Mouse (Mus musculus) midbrain, postnatal 0 days (tissue): ENCODE data around the gene Ift43. TPM values are rescaled to one million over a fixed set of nuclear protein-coding genes. Genes with fewer than 3 reads are reported as not detected.

Source experiments
- ATAC-seq: fragments of 200-750 bp; cut with Nextera tagmentation; 2 replicates; pipeline ENCODE4 v1.8.0; 2017; ENCODE audit warnings: moderate number of reproducible peaks, mild to moderate bottlenecking, moderate TSS enrichment, moderate library complexity; ENCODE audit not compliant: low FRiP score
- DNase-seq: peaks from one replicate; pipeline ENCODE4 v3.0.0-alpha.2; 2015; ENCODE audit warnings: low spot score
- H3K27ac ChIP-seq: fragments of 300-500 bp; sonication (generic); 2 replicates; pipeline ENCODE4 v1.5.1; 2014; ENCODE audit warnings: low read depth, mild to moderate bottlenecking, low read length, mixed read lengths
- H3K27me3 ChIP-seq: fragments of 300-500 bp; sonication (generic); 2 replicates; pipeline ENCODE4 v1.6.1; 2014; ENCODE audit warnings: low read length, control low read depth, mixed read lengths; ENCODE audit not compliant: insufficient read depth
- H3K36me3 ChIP-seq: fragments of 300-500 bp; sonication (generic); 2 replicates; pipeline ENCODE4 v1.6.1; 2014; ENCODE audit warnings: low read length, control low read depth, mixed read lengths; ENCODE audit not compliant: insufficient read depth
- H3K4me1 ChIP-seq: fragments of 300-500 bp; sonication (generic); 2 replicates; pipeline ENCODE4 v1.6.1; 2014; ENCODE audit warnings: mild to moderate bottlenecking, control low read depth, antibody characterized with exemption, low read length, mixed read lengths; ENCODE audit not compliant: insufficient read depth
- H3K4me2 ChIP-seq: fragments of 300-500 bp; sonication (generic); 2 replicates; pipeline ENCODE4 v1.6.1; 2014; ENCODE audit warnings: low read depth, mild to moderate bottlenecking, low read length, mixed read lengths; ENCODE audit not compliant: poor library complexity, severe bottlenecking
- H3K4me3 ChIP-seq: fragments of 300-500 bp; sonication (generic); 2 replicates; pipeline ENCODE4 v1.5.1; 2014; ENCODE audit warnings: low read depth, mild to moderate bottlenecking, low read length, moderate library complexity
- H3K9ac ChIP-seq: fragments of 300-500 bp; sonication (generic); replicated peaks from 2 replicates; pipeline ENCODE4 v1.6.1; 2014; ENCODE audit warnings: mild to moderate bottlenecking, low read length, moderate library complexity, mixed read lengths; ENCODE audit not compliant: poor library complexity, severe bottlenecking
- H3K9me3 ChIP-seq: fragments of 300-500 bp; sonication (generic); 2 replicates; pipeline ENCODE4 v1.6.1; 2016; ENCODE audit warnings: low read length, control low read depth
- CTCF ChIP-seq: IDR thresholded peaks from 2 replicates; pipeline ENCODE4 v1.5.1; 2016; ENCODE audit warnings: antibody characterized with exemption, mild to moderate bottlenecking
- WGBS: fragments of 180-500 bp; shearing (Covaris S2); extraction: QIAGEN DNeasy Blood & Tissue Kit; methylation state at CpG from one replicate; pipeline ENCODE4 v1.1.7; 2014; 5-methylcytosine and 5-hydroxymethylcytosine counted together
- polyA plus RNA-seq: library from polyadenylated mRNA; unstranded; fragments of >200 nt; fragmentation: Nextera tagmentation; extraction: Ambion mirVana; gene quantifications from 2 replicates; pipeline ENCODE4 v1.2.1, GENCODE M21; 2015
- total RNA-seq: library from RNA; depleted of rRNA; stranded (reverse); fragments of >200 nt; gene quantifications from 2 replicates; pipeline ENCODE4 v1.2.3, GENCODE M21; 2014

The Ift43 gene
- total and polyA plus RNA-seq, 2 experiments from 2014 or later = 11.9 to 29.7 TPM

GRCm38 (mm10) chr12:86166244-86166643, 83.9 kb downstream of the Ift43 start:
- Histone ChIP-seq H3K9me3 (no peaks in the 10 kb centered on the region), H3K4me1 (no peaks in the 10 kb centered on the region), H3K27ac (no peak overlapping the region), H3K4me3 (no peak overlapping the region), H3K27me3 (no peaks in the 10 kb centered on the region), H3K36me3 (no peaks in the 10 kb centered on the region), H3K4me2 (no peak overlapping the region), H3K9ac (no peak overlapping the region)
- DNase-seq (no peak), ATAC-seq (no peak)
- WGBS = 70% methylated on average over 2 of the region's 2 CpGs
- no peak for TF ChIP-seq CTCF

DNA sequence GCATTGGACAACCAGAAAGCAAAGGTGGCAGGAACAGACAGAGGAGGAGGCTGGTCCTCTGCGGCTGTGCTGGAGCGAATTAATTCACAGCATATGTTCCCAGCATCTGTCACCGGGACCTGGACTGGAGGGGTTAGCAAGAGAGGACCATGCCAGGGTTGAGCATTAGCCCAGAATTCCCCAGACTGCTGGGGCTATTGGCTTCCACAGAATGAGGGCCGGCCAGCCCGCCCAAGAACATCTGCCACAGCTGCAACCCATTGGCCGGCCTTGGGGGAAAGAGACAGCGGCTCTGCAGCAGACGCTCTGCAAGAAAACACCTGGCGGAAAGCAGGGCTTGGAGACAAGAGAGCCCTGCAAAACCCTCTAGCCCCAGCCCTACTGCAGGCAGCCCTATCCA, 84.7 kb downstream of the Ift43 start:
- H3K27me3 ChIP-seq = no peaks in the 10 kb centered on the region
- H3K36me3 ChIP-seq = no peaks in the 10 kb centered on the region
- H3K4me3 ChIP-seq = no peak overlapping the region
- no peak overlapping the region for H3K9ac ChIP-seq
- H3K9me3 ChIP-seq = no peaks in the 10 kb centered on the region
- H3K4me2 ChIP-seq = no peak overlapping the region
- no peak; the same call in 1 of the 2 replicates for ATAC-seq
- no peak for TF ChIP-seq CTCF
- H3K4me1 ChIP-seq = no peaks in the 10 kb centered on the region
- WGBS = 52% methylated on average over 9 of the region's 9 CpGs
- DNase-seq = peak; percentile 70
- H3K27ac ChIP-seq = no peak overlapping the region

GRCm38 (mm10) chr12:86168712-86169111, 86.4 kb downstream of the Ift43 start:
- no peak overlapping the region for H3K27ac ChIP-seq
- ATAC-seq (no peak), DNase-seq (no peak)
- no peaks in the 10 kb centered on the region for H3K36me3 ChIP-seq
- H3K9me3 ChIP-seq = no peaks in the 10 kb centered on the region
- H3K4me2 ChIP-seq = no peak overlapping the region
- no peaks in the 10 kb centered on the region for H3K27me3 ChIP-seq
- WGBS = 0% methylated on average over 1 of the region's 1 CpGs
- H3K9ac ChIP-seq = no peak overlapping the region
- no peak for TF ChIP-seq CTCF
- H3K4me3 ChIP-seq = no peak overlapping the region
- H3K4me1 ChIP-seq = no peaks in the 10 kb centered on the region

DNA sequence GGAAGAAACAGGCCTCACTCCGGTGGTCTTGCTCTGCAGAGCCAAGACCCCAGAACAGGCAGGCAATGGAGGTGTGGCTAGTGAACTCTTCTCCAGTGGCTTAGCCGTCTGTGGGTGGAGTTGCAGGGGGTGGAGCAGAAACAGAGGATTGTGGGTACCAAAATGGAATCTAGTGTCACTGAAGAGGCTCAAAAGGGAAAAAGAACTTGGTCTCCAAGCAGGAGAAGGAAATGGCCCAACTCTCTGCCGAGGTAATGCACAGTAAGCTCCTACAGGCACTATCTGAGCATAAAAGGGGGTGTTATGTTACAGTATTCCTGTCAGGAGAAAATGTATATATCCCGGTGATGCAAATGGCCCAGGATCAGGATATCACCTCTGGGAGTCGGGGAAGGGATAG, 86.9 kb downstream of the Ift43 start:
- H3K9me3 ChIP-seq = no peaks in the 10 kb centered on the region
- no peaks in the 10 kb centered on the region for H3K4me1 ChIP-seq
- no peak overlapping the region for H3K9ac ChIP-seq
- no peak for ATAC-seq
- no peak for TF ChIP-seq CTCF
- H3K27me3 ChIP-seq = no peaks in the 10 kb centered on the region
- H3K36me3 ChIP-seq = no peaks in the 10 kb centered on the region
- 75% methylated on average over 5 of the region's 5 CpGs for WGBS
- H3K4me2 ChIP-seq = no peak overlapping the region
- no peak for DNase-seq
- H3K4me3 ChIP-seq = no peak overlapping the region
- no peak overlapping the region for H3K27ac ChIP-seq

- no peak overlapping the region for H3K9ac ChIP-seq
- H3K36me3 ChIP-seq = no peaks in the 10 kb centered on the region
- ATAC-seq = no peak
- TF ChIP-seq CTCF = no peak
- DNase-seq = no peak
- H3K4me3 ChIP-seq = no peak overlapping the region
- H3K9me3 ChIP-seq = no peaks in the 10 kb centered on the region
- WGBS = 55% methylated on average over 6 of the region's 6 CpGs
- no peaks in the 10 kb centered on the region for H3K27me3 ChIP-seq
- H3K4me1 ChIP-seq = no peaks in the 10 kb centered on the region
- H3K27ac ChIP-seq = no peak overlapping the region
- no peak overlapping the region for H3K4me2 ChIP-seq
These were observed 91.0 kb downstream of the Ift43 start for GRCm38 (mm10) chr12:86173314-86173713.

- H3K9ac ChIP-seq = no peak overlapping the region
- TF ChIP-seq CTCF = no peak
- no peak overlapping the region for H3K4me2 ChIP-seq
- H3K36me3 ChIP-seq = no peaks in the 10 kb centered on the region
- WGBS = 78% methylated on average over 12 of the region's 12 CpGs
- DNase-seq = no peak
- no peak for ATAC-seq
- no peak overlapping the region for H3K4me3 ChIP-seq
- no peak overlapping the region for H3K27ac ChIP-seq
- H3K9me3 ChIP-seq = no peaks in the 10 kb centered on the region
- 0 out of 2 replicates have a peak, but pooled peaks cover 2% of the 10 kb centered on the region for H3K4me1 ChIP-seq
- H3K27me3 ChIP-seq = no peaks in the 10 kb centered on the region
These were observed 92.0 kb downstream of the Ift43 start for GRCm38 (mm10) chr12:86174369-86174768.
